ENCODE assay signal across 23 mouse cellular contexts in the genomic region with DNA sequence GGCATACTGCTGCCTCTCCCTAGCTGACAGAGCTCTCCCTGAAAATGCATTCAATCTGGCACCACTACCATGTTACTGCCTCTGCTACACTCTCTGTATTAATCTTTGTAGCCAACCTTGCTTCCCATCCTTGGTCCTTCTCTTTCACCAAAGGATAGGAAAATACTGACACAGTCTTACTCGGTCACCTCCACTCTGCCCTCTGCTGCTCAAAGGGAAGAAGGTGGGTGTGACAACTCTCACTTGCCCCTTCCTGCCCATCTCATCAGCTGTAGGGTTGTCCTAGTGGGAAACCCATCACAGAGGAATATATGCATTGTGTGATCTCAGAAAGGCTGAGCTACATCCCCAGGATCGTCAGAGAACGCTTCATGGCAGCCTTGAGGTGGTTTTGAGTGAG. TPM values are rescaled to one million over a fixed set of nuclear protein-coding genes. Genes with fewer than 3 reads are reported as not detected.
A peak's percentile ranks its signal among the peaks of the same experiment; 100 is the strongest.
DNase-seq lines count a peak whose midpoint lies in the region; ATAC-seq and TF ChIP-seq lines count a peak whose summit lies in the region.
"Had no signal": no experiment of that assay in that cellular context is flagged by ENCODE, and none has a peak within 500 bp of the region (broad histone marks: within the 10 kb centered on the region; RNA-seq: fewer than 3 reads in every experiment).

No protein-coding gene starts in this region.

- no peaks in the 10 kb centered on the region for H3K36me3 ChIP-seq in lung, postnatal 0 days (ENCODE audit: insufficient read depth, low read length)
- no peaks in the 10 kb centered on the region for H3K36me3 ChIP-seq in stomach, postnatal 0 days (ENCODE audit: control insufficient read depth, insufficient read depth, low read length)
- H3K36me3 ChIP-seq: embryonic facial prominence, embryonic 15.5 days; heart, embryonic 13.5 days had no signal

- no peak for ATAC-seq in lung, postnatal 0 days
- no peak for ATAC-seq in stomach, postnatal 0 days (ENCODE audit: low FRiP score, low TSS enrichment)
- ATAC-seq: hindbrain, embryonic 16.5 days had no signal

- intact Hi-C loops in gastrocnemius, adult 2 months (cut with DNase I) = no loop called here

- H3K9me3 ChIP-seq in lung, postnatal 0 days (ENCODE audit: low read length) = no peaks in the 10 kb centered on the region
- no peaks in the 10 kb centered on the region for H3K9me3 ChIP-seq in stomach, postnatal 0 days (ENCODE audit: control insufficient read depth, low read length)
- H3K9me3 ChIP-seq: embryonic facial prominence, embryonic 15.5 days; heart, embryonic 13.5 days had no signal

- no peak overlapping the region for H3K27ac ChIP-seq in gastrocnemius, adult 2 months
- H3K27ac ChIP-seq in lung, postnatal 0 days (ENCODE audit: low read length) = no peak overlapping the region
- no peak overlapping the region for H3K27ac ChIP-seq in stomach, postnatal 0 days (replicated peaks)
- H3K27ac ChIP-seq: embryonic facial prominence, embryonic 15.5 days; heart, embryonic 13.5 days had no signal

- H3K4me3 ChIP-seq in gastrocnemius, adult 2 months = no peak overlapping the region
- no peak overlapping the region for H3K4me3 ChIP-seq in lung, postnatal 0 days (ENCODE audit: low read depth, low read length)
- no peak overlapping the region for H3K4me3 ChIP-seq in stomach, postnatal 0 days (ENCODE audit: low read depth, low read length)
- H3K4me3 ChIP-seq: embryonic facial prominence, embryonic 15.5 days; heart, embryonic 13.5 days had no signal

- H3K27me3 ChIP-seq in lung, postnatal 0 days (replicated peaks; ENCODE audit: insufficient read depth, low read length) = no peaks in the 10 kb centered on the region
- no peaks in the 10 kb centered on the region for H3K27me3 ChIP-seq in stomach, postnatal 0 days (ENCODE audit: control insufficient read depth, insufficient read depth, low read length)
- H3K27me3 ChIP-seq: embryonic facial prominence, embryonic 15.5 days; heart, embryonic 13.5 days had no signal

- TF ChIP-seq EP300 in lung, postnatal 0 days (IDR thresholded peaks at IDR 0.05) = no peak
- no peak for TF ChIP-seq EP300 in stomach, postnatal 0 days (optimal IDR thresholded peaks at IDR 0.05)

- peak; percentile 29; the same call in 1 of the 2 replicates for TF ChIP-seq CTCF in gastrocnemius, adult 2 months (IDR thresholded peaks at IDR 0.05)
- peak; percentile 43 for TF ChIP-seq CTCF in lung, postnatal 0 days (IDR thresholded peaks at IDR 0.05)
- TF ChIP-seq CTCF in stomach, postnatal 0 days (IDR thresholded peaks at IDR 0.05; ENCODE audit: low read depth) = peak; percentile 47

- no peak for DNase-seq in gastrocnemius, adult 2 months
- no peak for DNase-seq in gastrocnemius, postnatal 25 days
- peak; percentile 21 for DNase-seq in kidney, postnatal 10 days
- no peak for DNase-seq in kidney, adult 8-10 months
- no peak for DNase-seq in lung, postnatal 0 days (ENCODE audit: low spot score)
- DNase-seq in lung, postnatal 25 days (ENCODE audit: low spot score) = no peak
- DNase-seq in stomach, postnatal 0 days (ENCODE audit: low spot score) = no peak
- DNase-seq: adrenal gland, adult 8-10 months; B cell, adult 2 months; cerebellum, adult 11-12 months; cerebellum, postnatal 25 days; heart, postnatal 4 days; kidney, adult 9 months; left cerebral cortex, postnatal 4 days; liver; lung, adult 18-20 months; right cerebral cortex, postnatal 4 days had no signal

- 73% methylated on average over 3 of the region's 3 CpGs for WGBS in lung, postnatal 0 days
- WGBS in stomach, postnatal 0 days = 82% methylated on average over 3 of the region's 3 CpGs

- no peaks in the 10 kb centered on the region for H3K4me1 ChIP-seq in lung, postnatal 0 days (ENCODE audit: insufficient read depth, low read depth, low read length)
- no peaks in the 10 kb centered on the region for H3K4me1 ChIP-seq in stomach, postnatal 0 days (replicated peaks; ENCODE audit: control insufficient read depth, insufficient read depth)
- H3K4me1 ChIP-seq: embryonic facial prominence, embryonic 15.5 days; heart, embryonic 13.5 days had no signal

- H3K4me2 ChIP-seq in lung, postnatal 0 days (replicated peaks; ENCODE audit: low read depth, low read length) = no peak overlapping the region
- H3K4me2 ChIP-seq in stomach, postnatal 0 days (replicated peaks; ENCODE audit: low read depth) = no peak overlapping the region
- H3K4me2 ChIP-seq: embryonic facial prominence, embryonic 15.5 days; heart, embryonic 13.5 days had no signal

- H3K9ac ChIP-seq in lung, postnatal 0 days (replicated peaks; ENCODE audit: low read depth) = no peak overlapping the region
- no peak overlapping the region for H3K9ac ChIP-seq in stomach, postnatal 0 days (ENCODE audit: low read length)
- H3K9ac ChIP-seq: embryonic facial prominence, embryonic 15.5 days; heart, embryonic 13.5 days had no signal

RNA-seq across cellular contexts. Expression of a gene that starts 40.5 kb away (rescaled TPM):
- total RNA-seq in gastrocnemius, adult 2 months (2021) = 1 to 10 TPM; 1.8 to 2.4 TPM
- total RNA-seq in gastrocnemius, postnatal 25 days (2021) = 1 to 10 TPM; 2.6 to 3.1 TPM
- 14.6 and 15.4 TPM in 2 replicates for polyA plus RNA-seq in lung, postnatal 0 days (2015; fragmentation: Nextera tagmentation; extraction: Ambion mirVana)
- 1.5 and 1.9 TPM in 2 replicates for polyA plus RNA-seq in stomach, postnatal 0 days (2015; fragmentation: Nextera tagmentation; extraction: Ambion mirVana)
- total RNA-seq: granulocyte monocyte progenitor cell, adult 5-6 weeks; megakaryocyte-erythroid progenitor cell, adult 5-6 weeks; monocyte, adult 5-6 weeks had no signal
